Mouse (Mus musculus) liver, adult 2 months (tissue): ENCODE measurements around the gene Aff3.

Experiments used
- CTCF ChIP-seq: fragments of 200-500 bp; IDR thresholded peaks from 2 replicates; pipeline ENCODE4 v1.5.1; 2011; ENCODE audit warnings: low read depth, low read length, control low read depth
- POLR2A ChIP-seq: fragments of 200-500 bp; IDR thresholded peaks from 2 replicates; pipeline ENCODE4 v1.6.1; 2011; ENCODE audit warnings: low read length, control low read depth; ENCODE audit not compliant: insufficient read depth; ENCODE audit errors: extremely low read depth

DNA sequence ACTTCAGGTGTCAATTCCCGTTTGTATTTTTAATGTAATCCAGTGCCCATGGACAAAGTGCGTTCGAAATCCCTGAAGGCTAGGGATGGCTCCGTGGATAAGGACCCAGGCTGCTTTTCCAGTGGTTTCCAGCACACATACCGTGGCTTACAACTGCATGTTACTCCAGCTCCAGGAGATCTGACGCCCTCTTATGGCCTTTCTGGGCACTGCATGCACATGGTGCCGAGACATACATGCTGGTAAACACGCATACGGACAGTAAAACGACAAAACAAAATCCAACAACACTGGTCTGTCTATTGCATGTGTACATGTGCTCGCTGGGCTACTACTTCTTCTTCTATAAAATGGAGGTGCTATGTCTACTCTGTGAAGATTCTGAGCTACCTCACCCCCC is 357.5 kb downstream of the Aff3 start:
- TF ChIP-seq CTCF (peak; percentile 37; the same call in 1 of the 2 replicates), POLR2A (no peak)
